In genomic region chr4:127349560-127350300, GRCm38 (mm10) we compare ENCODE assay signal across 20 mouse cellular contexts. TPM values are rescaled to one million over a fixed set of nuclear protein-coding genes. Genes with fewer than 3 reads are reported as not detected.
"Had no signal": no experiment of that assay in that cellular context is flagged by ENCODE, and none has a peak within 500 bp of the region (broad histone marks: within the 10 kb centered on the region; RNA-seq: fewer than 3 reads in every experiment).

No protein-coding gene starts in this region.

- H3K4me1 ChIP-seq: liver, embryonic 12.5 days had no signal

- H3K36me3 ChIP-seq: kidney, embryonic 15.5 days; limb, embryonic 15.5 days; liver, embryonic 12.5 days; midbrain, embryonic 15.5 days; neural tube, embryonic 13.5 days had no signal

- H3K27ac ChIP-seq: kidney, embryonic 15.5 days; left cerebral cortex, adult 2 months; limb, embryonic 15.5 days; liver, embryonic 12.5 days; midbrain, embryonic 15.5 days; neural tube, embryonic 13.5 days had no signal

- DNase-seq: kidney, adult 2 months; kidney, postnatal 14 days; lung, embryonic 14.5 days; lung, postnatal 10 days; lung, postnatal 4 days; right cerebral cortex, postnatal 14 days; thymus, postnatal 4 days had no signal

- H3K9ac ChIP-seq: kidney, embryonic 15.5 days; limb, embryonic 15.5 days; liver, embryonic 12.5 days; lung, embryonic 14.5 days; midbrain, embryonic 15.5 days; neural tube, embryonic 13.5 days had no signal

- H3K9me3 ChIP-seq: kidney, embryonic 15.5 days; limb, embryonic 15.5 days; liver, embryonic 12.5 days; midbrain, embryonic 15.5 days; neural tube, embryonic 13.5 days had no signal

- ATAC-seq: liver, embryonic 12.5 days; midbrain, embryonic 15.5 days had no signal

- H3K27me3 ChIP-seq: kidney, embryonic 15.5 days; limb, embryonic 15.5 days; liver, embryonic 12.5 days; midbrain, embryonic 15.5 days; neural tube, embryonic 13.5 days had no signal

- H3K4me3 ChIP-seq: kidney, embryonic 15.5 days; left cerebral cortex, adult 2 months; limb, embryonic 15.5 days; liver, embryonic 12.5 days; midbrain, embryonic 15.5 days; neural tube, embryonic 13.5 days had no signal

- H3K4me2 ChIP-seq: kidney, embryonic 15.5 days; limb, embryonic 15.5 days; liver, embryonic 12.5 days; lung, embryonic 14.5 days; midbrain, embryonic 11.5 days; midbrain, embryonic 15.5 days; neural tube, embryonic 13.5 days had no signal

RNA-seq across cellular contexts. Expression of gene Gjb4, which starts 4.2 kb away (rescaled TPM):
- total RNA-seq: layer of hippocampus, adult 8-10 months; layer of hippocampus, postnatal 14 days; left cerebral cortex, adult 2 months; left cerebral cortex, postnatal 25 days; monocyte, adult 5-6 weeks had no signal
- polyA plus RNA-seq: liver, embryonic 12.5 days; lung, embryonic 14.5 days; neural tube, embryonic 13.5 days; spleen, adult 2 months had no signal

RNA-seq across cellular contexts. Expression of gene Gjb5, which starts 8.3 kb away (rescaled TPM):
- total RNA-seq: layer of hippocampus, adult 8-10 months; layer of hippocampus, postnatal 14 days; left cerebral cortex, postnatal 25 days; megakaryocyte, adult 5-6 weeks; monocyte, adult 5-6 weeks had no signal
- polyA plus RNA-seq: spleen, adult 2 months had no signal

RNA-seq across cellular contexts. Expression of gene Gjb3, which starts 19.1 kb away (rescaled TPM):
- total RNA-seq: megakaryocyte, adult 5-6 weeks; monocyte, adult 5-6 weeks had no signal
- polyA plus RNA-seq: liver, embryonic 12.5 days; midbrain, embryonic 15.5 days; neural tube, embryonic 13.5 days had no signal

RNA-seq across cellular contexts. Expression of gene Gja4, which starts 35.9 kb away (rescaled TPM):
- total RNA-seq: megakaryocyte, adult 5-6 weeks; monocyte, adult 5-6 weeks had no signal
